Mouse (Mus musculus): ENCODE measurements at regions not wholly inside any gene's neighbourhood (a gene's known extent, or its start where the extent isn't known, plus 50 kb on each side); places are given as distances from the start of the nearest gene placed in this dataset.

DNA sequence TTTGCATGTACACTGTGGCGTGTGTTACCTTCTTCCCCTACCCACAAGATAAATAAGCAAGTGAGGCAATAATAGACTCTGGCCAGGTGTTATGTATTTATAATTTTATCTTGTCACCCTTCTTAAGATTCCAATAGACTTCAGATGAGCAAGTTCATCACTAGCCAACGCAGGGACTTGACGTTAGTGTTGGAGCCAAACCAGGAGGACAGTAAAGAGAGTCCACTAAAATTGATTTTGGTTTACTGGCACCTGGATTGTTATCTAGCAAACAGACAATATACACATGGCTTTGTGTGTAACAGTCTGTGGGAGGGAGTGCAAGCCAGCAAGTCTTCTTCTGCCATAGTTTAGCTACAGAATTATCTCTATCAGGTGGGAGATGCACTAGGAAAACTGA, 236.0 kb downstream of the Ndfip2 start:
- H3K4me1 ChIP-seq (ENCODE audit: control insufficient read depth, insufficient read depth, low read length), result peaks cover 10% of the 10 kb centered on the region
- no peaks in the 10 kb centered on the region for H3K9me3 ChIP-seq (replicated peaks; ENCODE audit: control insufficient read depth, low read length)
- DNase-seq (ENCODE audit: low spot score) (no peak), ATAC-seq (no peak)
- H3K9ac ChIP-seq (ENCODE audit: low read length), result no peak overlapping the region
- 87% methylated on average over 3 of the region's 3 CpGs for WGBS
- H3K27ac ChIP-seq (ENCODE audit: low read depth, low read length), result no peak overlapping the region
- no peak overlapping the region for H3K4me2 ChIP-seq (ENCODE audit: low read length)
- H3K36me3 ChIP-seq (ENCODE audit: control insufficient read depth, insufficient read depth, low read length), result no peaks in the 10 kb centered on the region
- no peak overlapping the region for H3K4me3 ChIP-seq (ENCODE audit: low read depth, low read length)
- H3K27me3 ChIP-seq (replicated peaks; ENCODE audit: control insufficient read depth, insufficient read depth, low read length), result no peaks in the 10 kb centered on the region

DNA sequence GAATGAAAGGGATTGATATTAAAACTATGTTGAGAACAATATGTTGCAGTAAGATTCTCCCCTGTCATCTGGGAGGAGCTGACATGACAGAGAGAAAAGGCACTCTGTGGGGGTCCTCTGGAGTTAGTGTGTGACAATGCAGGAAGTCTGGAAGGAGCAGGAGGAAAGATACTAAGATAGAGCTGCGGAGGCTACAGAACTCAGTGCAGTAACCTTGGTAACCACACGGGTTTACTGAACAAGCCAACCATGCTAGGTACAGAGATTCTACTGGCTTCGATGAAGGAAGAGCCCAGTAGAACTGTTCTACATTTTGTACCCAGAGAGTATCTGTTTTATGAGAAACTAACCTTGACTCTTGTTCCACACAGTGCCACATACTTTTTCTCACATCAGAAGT, 231.8 kb downstream of the Ndfip2 start:
- Histone ChIP-seq H3K9me3 (replicated peaks; ENCODE audit: control insufficient read depth, low read length) (no peaks in the 10 kb centered on the region), H3K27ac (ENCODE audit: low read depth, low read length) (no peak overlapping the region), H3K4me1 (ENCODE audit: control insufficient read depth, insufficient read depth, low read length) (no peaks in the 10 kb centered on the region), H3K36me3 (ENCODE audit: control insufficient read depth, insufficient read depth, low read length) (no peaks in the 10 kb centered on the region), H3K4me3 (ENCODE audit: low read depth, low read length) (no peak overlapping the region), H3K9ac (ENCODE audit: low read length) (no peak overlapping the region), H3K27me3 (replicated peaks; ENCODE audit: control insufficient read depth, insufficient read depth, low read length) (no peaks in the 10 kb centered on the region), H3K4me2 (ENCODE audit: low read length) (no peak overlapping the region)
- DNase-seq (ENCODE audit: low spot score) (no peak), ATAC-seq (no peak)
- WGBS, result 55% methylated on average over 3 of the region's 3 CpGs

DNA sequence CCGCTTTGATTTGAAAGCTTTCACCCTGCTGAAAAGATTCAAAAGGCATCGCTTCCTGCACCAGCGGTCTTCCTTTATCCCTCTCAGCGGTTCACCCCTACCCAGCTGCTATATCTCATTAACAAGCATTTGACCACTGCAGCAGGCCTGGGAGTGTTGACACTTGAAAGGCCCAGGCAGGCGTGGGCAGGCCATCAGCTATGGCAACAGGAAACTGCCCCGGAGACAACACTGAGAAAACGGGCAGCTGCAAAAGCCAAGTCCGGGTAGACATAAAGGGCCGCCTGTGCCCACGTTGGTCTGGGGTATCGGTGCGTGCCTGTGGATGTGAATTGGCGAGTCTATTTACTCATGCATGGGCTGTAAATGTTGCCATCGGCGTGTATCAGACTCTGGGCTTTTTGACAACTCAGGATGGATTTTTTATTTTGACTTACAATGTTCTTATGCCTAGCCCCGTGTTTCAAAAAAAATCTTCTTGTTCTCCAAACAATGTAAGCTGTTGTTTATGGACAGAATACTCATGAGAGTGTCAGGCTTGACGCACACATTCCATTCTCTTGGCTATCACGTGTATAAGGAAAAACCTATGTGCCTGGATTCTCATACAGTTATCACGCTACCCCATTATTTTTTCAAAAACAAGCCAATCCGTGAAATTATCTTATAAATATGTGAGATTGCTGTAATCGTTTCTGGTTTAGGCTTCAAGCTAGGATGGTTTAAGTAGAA, 225.1 kb downstream of the Ndfip2 start:
- H3K4me2 ChIP-seq (ENCODE audit: low read length), result peak overlapping the region; percentile 58
- no peaks in the 10 kb centered on the region for H3K9me3 ChIP-seq (replicated peaks; ENCODE audit: control insufficient read depth, low read length)
- no peaks in the 10 kb centered on the region for H3K36me3 ChIP-seq (ENCODE audit: control insufficient read depth, insufficient read depth, low read length)
- peak; percentile 92 for ATAC-seq
- 6% methylated on average over 21 of the region's 21 CpGs for WGBS
- H3K9ac ChIP-seq (ENCODE audit: low read length), result peak overlapping the region; percentile 58
- peaks cover 8% of the 10 kb centered on the region; the same call in 1 of the 2 replicates for H3K4me1 ChIP-seq (ENCODE audit: control insufficient read depth, insufficient read depth, low read length)
- DNase-seq (ENCODE audit: low spot score), result peak; percentile 82
- H3K4me3 ChIP-seq (ENCODE audit: low read depth, low read length), result peak overlapping the region; percentile 24
- H3K27me3 ChIP-seq (replicated peaks; ENCODE audit: control insufficient read depth, insufficient read depth, low read length), result peaks cover 5% of the 10 kb centered on the region; the same call in 1 of the 2 replicates
- peak overlapping the region; percentile 52; the same call in 1 of the 2 replicates for H3K27ac ChIP-seq (ENCODE audit: low read depth, low read length)

DNA sequence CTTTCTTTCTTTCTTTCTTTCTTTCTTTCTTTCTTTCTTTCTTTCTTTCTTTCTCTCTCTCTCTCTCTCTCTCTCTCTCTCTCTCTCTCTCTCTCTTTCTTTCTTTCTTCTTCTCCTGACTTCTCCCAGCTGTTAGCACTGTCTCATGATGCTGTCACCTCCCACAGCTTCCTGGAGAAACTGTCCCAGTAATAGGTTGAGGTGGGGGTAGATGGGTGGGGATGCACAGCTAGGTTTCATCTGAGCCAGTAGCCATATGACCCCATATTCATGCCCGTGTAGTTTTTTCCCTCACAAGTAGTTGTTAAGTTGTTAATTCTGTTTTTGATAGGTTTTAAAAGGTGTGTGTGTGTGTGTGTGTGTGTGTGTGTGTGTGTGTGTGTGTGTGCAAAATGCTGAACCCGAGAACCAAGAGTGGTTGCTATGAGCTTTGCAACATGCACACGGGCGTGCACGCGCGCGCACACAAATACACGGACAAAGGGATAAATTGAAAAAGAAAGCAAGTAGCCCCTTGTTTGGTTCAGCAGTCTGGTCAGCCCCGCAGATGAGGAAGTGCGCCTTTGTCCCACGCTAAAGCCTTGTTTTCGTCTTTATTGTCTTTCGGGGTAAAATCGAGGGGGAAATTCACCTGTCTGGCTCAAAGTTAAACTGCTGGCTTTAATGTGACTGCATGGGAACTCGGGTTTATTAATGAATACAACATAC, 224.4 kb downstream of the Ndfip2 start:
- 0% methylated on average over 16 of the region's 16 CpGs for WGBS
- peak; percentile 71 for ATAC-seq
- Histone ChIP-seq H3K4me2 (ENCODE audit: low read length) (peak overlapping the region; percentile 58), H3K36me3 (ENCODE audit: control insufficient read depth, insufficient read depth, low read length) (no peaks in the 10 kb centered on the region), H3K4me1 (ENCODE audit: control insufficient read depth, insufficient read depth, low read length) (peaks cover 8% of the 10 kb centered on the region; the same call in 1 of the 2 replicates), H3K27me3 (replicated peaks; ENCODE audit: control insufficient read depth, insufficient read depth, low read length) (peaks cover 5% of the 10 kb centered on the region; the same call in 1 of the 2 replicates), H3K9ac (ENCODE audit: low read length) (peak overlapping the region; percentile 58), H3K27ac (ENCODE audit: low read depth, low read length) (peak overlapping the region; percentile 52; the same call in 1 of the 2 replicates), H3K4me3 (ENCODE audit: low read depth, low read length) (peak overlapping the region; percentile 24), H3K9me3 (replicated peaks; ENCODE audit: control insufficient read depth, low read length) (no peaks in the 10 kb centered on the region)
- peak; percentile 69 for DNase-seq (ENCODE audit: low spot score)

DNA sequence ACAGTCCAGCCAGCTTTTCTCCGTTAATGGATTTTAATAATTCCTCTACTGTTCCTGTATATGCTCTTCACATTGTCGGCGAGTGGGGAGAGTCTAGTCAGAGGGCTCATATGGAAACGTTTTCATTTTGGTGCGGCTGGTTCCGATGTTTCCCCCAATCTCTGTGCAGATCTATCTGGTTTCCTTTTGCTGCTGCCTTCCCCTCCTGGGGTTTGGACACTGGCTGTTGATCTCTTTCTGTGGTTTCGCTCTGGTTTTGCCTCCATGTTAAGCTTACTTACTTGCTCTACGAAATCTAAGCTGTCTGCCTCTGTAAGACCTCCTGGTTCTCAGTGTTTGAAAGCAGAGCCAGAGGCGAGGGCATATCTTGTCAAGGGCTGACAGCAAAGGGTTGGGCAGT, 221.7 kb downstream of the Ndfip2 start:
- no peak overlapping the region for H3K4me3 ChIP-seq (ENCODE audit: low read depth, low read length)
- H3K9ac ChIP-seq (ENCODE audit: low read length), result no peak overlapping the region
- H3K27ac ChIP-seq (ENCODE audit: low read depth, low read length), result no peak overlapping the region
- peaks cover 5% of the 10 kb centered on the region; the same call in 1 of the 2 replicates for H3K27me3 ChIP-seq (replicated peaks; ENCODE audit: control insufficient read depth, insufficient read depth, low read length)
- no peak for ATAC-seq
- H3K36me3 ChIP-seq (ENCODE audit: control insufficient read depth, insufficient read depth, low read length), result no peaks in the 10 kb centered on the region
- H3K4me2 ChIP-seq (ENCODE audit: low read length), result no peak overlapping the region
- DNase-seq (ENCODE audit: low spot score), result no peak
- peaks cover 8% of the 10 kb centered on the region; the same call in 1 of the 2 replicates for H3K4me1 ChIP-seq (ENCODE audit: control insufficient read depth, insufficient read depth, low read length)
- no peaks in the 10 kb centered on the region for H3K9me3 ChIP-seq (replicated peaks; ENCODE audit: control insufficient read depth, low read length)
- 53% methylated on average over 9 of the region's 9 CpGs for WGBS

DNA sequence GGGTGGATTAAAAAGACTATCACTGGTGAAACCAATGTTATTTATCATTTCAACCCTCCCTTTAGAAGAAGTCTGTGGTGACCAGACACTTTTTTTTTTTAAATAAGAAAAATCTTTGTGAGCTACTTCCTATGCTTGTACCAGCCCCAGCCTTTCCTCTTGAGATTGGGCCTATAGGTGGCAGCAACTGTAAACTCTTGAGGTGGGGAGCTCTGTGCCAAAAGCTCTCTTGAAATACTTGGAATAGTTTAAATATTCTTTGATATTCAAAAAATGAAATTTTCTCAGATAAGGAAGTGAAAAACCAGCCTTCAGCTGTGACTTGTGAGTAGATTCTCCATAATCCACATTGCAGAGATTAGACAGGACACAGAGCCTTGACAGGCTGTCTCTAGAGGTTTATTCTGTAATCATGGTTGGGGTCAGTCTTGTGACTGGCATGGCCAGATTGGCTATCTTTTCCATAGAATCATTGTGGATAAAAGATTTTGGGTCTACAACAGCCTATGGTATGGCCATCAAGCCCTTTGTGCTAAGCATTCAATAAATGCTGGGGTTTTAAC, 216.7 kb downstream of the Ndfip2 start:
- ATAC-seq (peak; percentile 81), DNase-seq (ENCODE audit: low spot score) (peak; percentile 76)
- no peaks in the 10 kb centered on the region for H3K36me3 ChIP-seq (ENCODE audit: control insufficient read depth, insufficient read depth, low read length)
- H3K4me3 ChIP-seq (ENCODE audit: low read depth, low read length), result no peak overlapping the region
- no peaks in the 10 kb centered on the region; the same call in 1 of the 2 replicates for H3K27me3 ChIP-seq (replicated peaks; ENCODE audit: control insufficient read depth, insufficient read depth, low read length)
- H3K4me2 ChIP-seq (ENCODE audit: low read length), result no peak overlapping the region
- H3K4me1 ChIP-seq (ENCODE audit: control insufficient read depth, insufficient read depth, low read length), result no peaks in the 10 kb centered on the region
- H3K9ac ChIP-seq (ENCODE audit: low read length), result no peak overlapping the region
- no peaks in the 10 kb centered on the region for H3K9me3 ChIP-seq (replicated peaks; ENCODE audit: control insufficient read depth, low read length)
- H3K27ac ChIP-seq (ENCODE audit: low read depth, low read length), result no peak overlapping the region

DNA sequence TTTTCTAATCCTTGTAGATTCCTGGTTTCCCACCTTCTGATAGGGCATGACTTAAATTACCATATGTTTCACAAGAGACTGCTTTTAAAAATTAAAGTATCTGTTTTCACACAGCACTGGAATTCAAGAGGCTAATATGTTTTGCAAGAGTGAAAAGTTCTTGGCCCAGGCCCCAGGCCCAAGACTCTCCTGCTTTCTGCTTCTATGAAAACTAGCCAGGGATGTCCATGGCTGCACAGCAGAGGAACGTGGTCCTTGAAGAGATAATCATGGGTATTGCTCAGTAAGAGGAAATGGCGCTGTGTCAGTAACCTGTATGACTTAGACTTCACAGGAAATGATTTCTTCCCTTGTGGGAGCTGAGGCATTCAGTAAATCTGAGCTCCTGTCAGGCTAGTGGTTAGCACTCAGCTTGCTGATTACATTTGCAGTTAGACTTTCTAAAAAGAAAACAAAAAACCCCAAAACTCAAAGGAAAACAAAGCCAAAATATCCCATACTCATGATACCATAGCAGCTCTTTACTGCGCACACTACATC, 190.6 kb downstream of the Ndfip2 start:
- DNase-seq (ENCODE audit: low spot score) (no peak), ATAC-seq (no peak)
- Histone ChIP-seq H3K27ac (ENCODE audit: low read depth, low read length) (no peak overlapping the region), H3K4me1 (ENCODE audit: control insufficient read depth, insufficient read depth, low read length) (no peaks in the 10 kb centered on the region), H3K9ac (ENCODE audit: low read length) (no peak overlapping the region), H3K36me3 (ENCODE audit: control insufficient read depth, insufficient read depth, low read length) (no peaks in the 10 kb centered on the region), H3K9me3 (replicated peaks; ENCODE audit: control insufficient read depth, low read length) (no peaks in the 10 kb centered on the region), H3K4me2 (ENCODE audit: low read length) (no peak overlapping the region), H3K27me3 (replicated peaks; ENCODE audit: control insufficient read depth, insufficient read depth, low read length) (no peaks in the 10 kb centered on the region), H3K4me3 (ENCODE audit: low read depth, low read length) (no peak overlapping the region)
- WGBS, result 85% methylated on average over 3 of the region's 3 CpGs

DNA sequence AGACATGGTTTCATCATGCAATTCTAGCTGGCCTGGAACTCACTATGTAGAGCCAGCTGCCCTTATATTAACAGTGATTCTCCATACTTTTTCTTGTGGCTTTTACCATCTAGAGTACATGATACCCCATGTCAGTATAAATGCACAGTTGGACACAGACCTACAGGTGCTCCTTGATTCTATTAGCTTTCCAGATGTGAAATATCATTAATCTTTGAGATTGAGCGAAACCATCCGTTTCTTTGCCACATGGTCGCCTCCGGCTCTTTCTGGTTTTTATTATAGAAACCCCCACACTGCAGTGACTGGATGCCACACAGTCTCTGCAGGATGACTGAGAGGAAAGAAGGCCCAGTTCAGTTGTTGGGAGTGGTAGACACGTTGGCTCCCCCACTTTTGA, 188.7 kb downstream of the Ndfip2 start:
- H3K4me1 ChIP-seq (ENCODE audit: control insufficient read depth, insufficient read depth, low read length), result no peaks in the 10 kb centered on the region
- no peak overlapping the region for H3K4me2 ChIP-seq (ENCODE audit: low read length)
- H3K27me3 ChIP-seq (replicated peaks; ENCODE audit: control insufficient read depth, insufficient read depth, low read length), result no peaks in the 10 kb centered on the region
- H3K9me3 ChIP-seq (replicated peaks; ENCODE audit: control insufficient read depth, low read length), result no peaks in the 10 kb centered on the region
- H3K9ac ChIP-seq (ENCODE audit: low read length), result no peak overlapping the region
- H3K4me3 ChIP-seq (ENCODE audit: low read depth, low read length), result no peak overlapping the region
- H3K36me3 ChIP-seq (ENCODE audit: control insufficient read depth, insufficient read depth, low read length), result no peaks in the 10 kb centered on the region
- ATAC-seq (no peak), DNase-seq (ENCODE audit: low spot score) (no peak)
- H3K27ac ChIP-seq (ENCODE audit: low read depth, low read length), result no peak overlapping the region
- WGBS, result 85% methylated on average over 5 of the region's 5 CpGs

Data from forebrain, embryonic 14.5 days (tissue).